Mouse (Mus musculus) testis, adult 2 months (tissue): ENCODE data around the gene Prdx5. TPM values are rescaled to one million over a fixed set of nuclear protein-coding genes. Genes with fewer than 3 reads are reported as not detected.

Experiments
- H3K27ac ChIP-seq: fragments of 200-500 bp; 2 replicates; pipeline ENCODE4 v1.5.1; 2012; ENCODE audit warnings: low read depth, low read length; ENCODE audit not compliant: control insufficient read depth, insufficient read depth
- H3K27me3 ChIP-seq: fragments of 200-500 bp; 2 replicates; pipeline ENCODE4 v1.6.1; 2012; ENCODE audit warnings: mild to moderate bottlenecking, low read length, moderate library complexity; ENCODE audit not compliant: control insufficient read depth, insufficient read depth
- H3K36me3 ChIP-seq: fragments of 200-500 bp; 2 replicates; pipeline ENCODE4 v1.6.1; 2012; ENCODE audit warnings: mild to moderate bottlenecking, low read length; ENCODE audit not compliant: control insufficient read depth, insufficient read depth
- H3K4me1 ChIP-seq: fragments of 200-500 bp; 2 replicates; pipeline ENCODE4 v1.6.1; 2012; ENCODE audit warnings: low read length; ENCODE audit not compliant: control insufficient read depth, insufficient read depth
- H3K4me3 ChIP-seq: fragments of 200-500 bp; 2 replicates; pipeline ENCODE4 v1.5.1; 2012; ENCODE audit warnings: low read depth, mild to moderate bottlenecking, low read length, moderate library complexity, mixed read lengths; ENCODE audit not compliant: control insufficient read depth
- CTCF ChIP-seq: fragments of 200-500 bp; IDR thresholded peaks from 2 replicates; pipeline ENCODE4 v1.5.1; 2012; ENCODE audit warnings: low read depth, mild to moderate bottlenecking, inconsistent platforms, low read length, moderate library complexity; ENCODE audit not compliant: control insufficient read depth, insufficient read depth, insufficient replicate concordance
- POLR2A ChIP-seq: fragments of 200-500 bp; IDR thresholded peaks from 2 replicates; pipeline ENCODE4 v1.6.1; 2012; ENCODE audit warnings: low read depth, mild to moderate bottlenecking, inconsistent platforms, low read length, moderate library complexity; ENCODE audit not compliant: control insufficient read depth
- polyA plus RNA-seq: library from polyadenylated mRNA; depleted of rRNA; stranded (reverse); fragments of >200 nt; gene quantifications from 2 replicates; pipeline ENCODE4 v1.2.3, GENCODE M21; 2012

Gene Prdx5
- polyA plus RNA-seq, 1 experiment, result 120 TPM

DNA sequence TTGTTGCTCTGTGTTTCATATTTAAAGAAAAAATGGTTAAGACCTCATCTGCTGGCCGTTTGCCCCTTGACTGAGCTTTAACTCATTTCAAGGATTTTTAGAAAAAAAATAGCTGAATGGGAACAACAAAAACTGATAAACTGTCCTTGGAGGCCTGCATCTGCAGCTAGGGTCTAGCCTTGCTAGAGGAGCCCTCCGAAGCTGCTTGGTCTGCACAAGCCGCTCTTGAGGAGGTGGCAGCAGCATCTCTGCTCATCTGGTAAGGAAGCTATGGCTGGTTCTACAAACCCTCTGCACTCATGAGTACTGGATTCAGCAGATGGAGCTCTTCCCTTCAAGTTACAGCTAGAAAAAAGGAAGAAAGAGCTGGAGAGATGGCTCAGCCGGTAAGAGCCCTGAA lies 31.9 kb downstream of the Prdx5 start:
- H3K27me3 ChIP-seq, result no peaks in the 10 kb centered on the region
- no peaks in the 10 kb centered on the region for H3K36me3 ChIP-seq
- no peaks in the 10 kb centered on the region for H3K4me1 ChIP-seq
- H3K27ac ChIP-seq, result no peak overlapping the region
- H3K4me3 ChIP-seq, result no peak overlapping the region
- TF ChIP-seq POLR2A (no peak), CTCF (no peak)

- Histone ChIP-seq H3K27me3 (no peaks in the 10 kb centered on the region), H3K4me3 (no peak overlapping the region), H3K36me3 (no peaks in the 10 kb centered on the region), H3K4me1 (no peaks in the 10 kb centered on the region), H3K27ac (no peak overlapping the region)
- no peak for TF ChIP-seq POLR2A
- no peak for TF ChIP-seq CTCF
Measured at GRCm38 (mm10) chr19:6876799-6877198, 33.1 kb downstream of the Prdx5 start.

GRCm38 (mm10) chr19:6875834-6876233 lies 34.1 kb downstream of the Prdx5 start:
- Histone ChIP-seq H3K36me3 (no peaks in the 10 kb centered on the region), H3K4me3 (no peak overlapping the region), H3K27me3 (no peaks in the 10 kb centered on the region), H3K4me1 (no peaks in the 10 kb centered on the region), H3K27ac (no peak overlapping the region)
- TF ChIP-seq CTCF (no peak), POLR2A (no peak)

GRCm38 (mm10) chr19:6874257-6874656 lies 35.6 kb downstream of the Prdx5 start:
- Histone ChIP-seq H3K36me3 (no peaks in the 10 kb centered on the region), H3K4me3 (no peak overlapping the region), H3K4me1 (no peaks in the 10 kb centered on the region), H3K27me3 (no peaks in the 10 kb centered on the region), H3K27ac (no peak overlapping the region)
- no peak for TF ChIP-seq POLR2A
- no peak for TF ChIP-seq CTCF

DNA sequence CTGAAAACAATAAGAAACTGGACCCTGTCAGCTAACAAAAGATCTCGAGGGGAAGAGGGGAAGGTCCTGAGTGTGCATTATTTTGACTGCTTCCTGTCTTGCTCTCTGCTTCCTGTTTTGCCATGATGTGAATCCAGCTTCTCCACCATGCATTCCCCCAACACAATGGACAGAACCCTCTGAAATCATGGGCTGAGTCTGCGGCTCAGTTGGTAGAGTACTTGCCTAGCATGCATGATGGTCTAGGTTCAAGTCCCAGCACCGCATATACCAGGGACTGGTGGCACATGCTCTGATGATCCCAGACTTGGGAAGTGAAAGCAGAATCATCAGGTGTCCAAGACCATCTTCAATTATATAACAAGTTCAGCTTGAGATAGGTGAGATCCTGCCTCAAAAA lies 37.2 kb downstream of the Prdx5 start:
- no peak for TF ChIP-seq CTCF
- no peak for TF ChIP-seq POLR2A
- H3K27me3 ChIP-seq, result no peaks in the 10 kb centered on the region
- no peaks in the 10 kb centered on the region for H3K4me1 ChIP-seq
- no peak overlapping the region for H3K27ac ChIP-seq
- H3K4me3 ChIP-seq, result no peak overlapping the region
- H3K36me3 ChIP-seq, result no peaks in the 10 kb centered on the region

GRCm38 (mm10) chr19:6871574-6872271 lies 38.2 kb downstream of the Prdx5 start:
- Histone ChIP-seq H3K36me3 (no peaks in the 10 kb centered on the region), H3K4me1 (no peaks in the 10 kb centered on the region), H3K4me3 (no peak overlapping the region), H3K27me3 (no peaks in the 10 kb centered on the region), H3K27ac (no peak overlapping the region)
- no peak for TF ChIP-seq POLR2A
- peak; percentile 32; the same call in 1 of the 2 replicates for TF ChIP-seq CTCF

DNA sequence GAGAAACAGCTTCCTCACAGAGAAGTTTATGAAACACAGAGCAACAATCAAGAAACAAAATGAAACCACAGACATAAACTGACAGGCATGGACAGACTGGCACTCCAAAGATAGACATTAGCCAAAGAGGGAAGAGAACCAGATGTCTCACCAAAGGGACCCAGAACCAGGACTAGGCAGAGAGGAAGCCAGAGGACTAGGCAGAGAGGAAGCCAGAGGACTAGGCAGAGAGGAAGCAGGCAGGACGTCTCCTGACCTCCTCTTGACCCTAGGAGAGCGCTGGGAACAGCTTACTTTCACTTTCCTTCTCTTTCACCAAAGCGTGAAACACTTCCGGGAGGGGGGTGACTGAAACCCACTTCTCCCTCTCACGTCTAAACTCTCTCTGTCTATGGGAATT lies 40.6 kb downstream of the Prdx5 start:
- Histone ChIP-seq H3K27ac (peak overlapping the region; percentile 54; the same call in 1 of the 2 replicates), H3K4me3 (peak overlapping the region; percentile 16; the same call in 1 of the 2 replicates)

More for the DNA sequence above, 40.6 kb downstream of the Prdx5 start:
- no peaks in the 10 kb centered on the region for H3K4me1 ChIP-seq
- no peaks in the 10 kb centered on the region for H3K27me3 ChIP-seq
- no peaks in the 10 kb centered on the region for H3K36me3 ChIP-seq
- TF ChIP-seq POLR2A, result no peak
- TF ChIP-seq CTCF, result no peak
